25 mouse cellular contexts compared by ENCODE assay signal in genomic region chr5:53436905-53437632, GRCm38 (mm10). TPM values are rescaled to one million over a fixed set of nuclear protein-coding genes. Genes with fewer than 3 reads are reported as not detected.
A peak's percentile ranks its signal among the peaks of the same experiment; 100 is the strongest.
DNase-seq lines count a peak whose midpoint lies in the region; ATAC-seq and TF ChIP-seq lines count a peak whose summit lies in the region.
"Had no signal": no experiment of that assay in that cellular context is flagged by ENCODE, and none has a peak within 500 bp of the region (broad histone marks: within the 10 kb centered on the region; RNA-seq: fewer than 3 reads in every experiment).

No protein-coding gene starts in this region.

- 82% methylated on average over 6 of the region's 6 CpGs for WGBS in intestine, embryonic 16.5 days
- 82% methylated on average over 6 of the region's 6 CpGs for WGBS in intestine, postnatal 0 days

- no peaks in the 10 kb centered on the region for H3K9me3 ChIP-seq in intestine, embryonic 16.5 days (ENCODE audit: control insufficient read depth, low read length)
- H3K9me3 ChIP-seq in intestine, postnatal 0 days (ENCODE audit: control insufficient read depth), result no peaks in the 10 kb centered on the region
- H3K9me3 ChIP-seq: heart, embryonic 15.5 days; hindbrain, embryonic 15.5 days; kidney, embryonic 15.5 days; liver, embryonic 13.5 days; lung, embryonic 15.5 days had no signal

- H3K4me1 ChIP-seq in intestine, embryonic 16.5 days (ENCODE audit: control insufficient read depth, insufficient read depth, low read length), result peaks cover 5% of the 10 kb centered on the region; the same call in 1 of the 2 replicates
- no peaks in the 10 kb centered on the region for H3K4me1 ChIP-seq in intestine, postnatal 0 days (replicated peaks; ENCODE audit: control insufficient read depth, insufficient read depth, low read length)
- peaks cover 33% of the 10 kb centered on the region for H3K4me1 ChIP-seq in bone marrow macrophage, adult 2 months (ENCODE audit: control insufficient read depth, insufficient read depth, low read length)
- H3K4me1 ChIP-seq: heart, embryonic 15.5 days; hindbrain, embryonic 15.5 days; kidney, embryonic 15.5 days; liver, embryonic 13.5 days had no signal

- H3K4me3 ChIP-seq in intestine, embryonic 16.5 days (ENCODE audit: low read length), result no peak overlapping the region
- no peak overlapping the region for H3K4me3 ChIP-seq in intestine, postnatal 0 days (ENCODE audit: low read depth, low read length)
- no peak overlapping the region for H3K4me3 ChIP-seq in bone marrow macrophage, adult 2 months (ENCODE audit: insufficient read depth, low read length)
- H3K4me3 ChIP-seq: heart, embryonic 15.5 days; hindbrain, embryonic 15.5 days; kidney, embryonic 15.5 days; liver, embryonic 13.5 days; lung, embryonic 15.5 days had no signal

- H3K27me3 ChIP-seq in intestine, embryonic 16.5 days (replicated peaks; ENCODE audit: control insufficient read depth, insufficient read depth, low read length), result no peaks in the 10 kb centered on the region
- H3K27me3 ChIP-seq in intestine, postnatal 0 days (replicated peaks; ENCODE audit: control insufficient read depth, insufficient read depth, low read length), result no peaks in the 10 kb centered on the region
- H3K27me3 ChIP-seq: heart, embryonic 15.5 days; hindbrain, embryonic 15.5 days; kidney, embryonic 15.5 days; liver, embryonic 13.5 days; lung, embryonic 15.5 days had no signal

- no peak for TF ChIP-seq POLR2A in bone marrow macrophage, adult 2 months (IDR thresholded peaks at IDR 0.05; ENCODE audit: borderline replicate concordance, low read depth, low read length)

- no peak for ATAC-seq in intestine, embryonic 16.5 days
- ATAC-seq in intestine, postnatal 0 days, result no peak
- ATAC-seq in megakaryocyte progenitor cell, adult 5-6 weeks (replicated peaks; ENCODE audit: poor library complexity), result peak; percentile 52
- ATAC-seq: activated CD4-positive, CD25-positive, alpha-beta regulatory T cell, adult 4 months; forebrain, postnatal 0 days had no signal

- no peak overlapping the region for H3K9ac ChIP-seq in intestine, embryonic 16.5 days (ENCODE audit: low read depth, low read length)
- H3K9ac ChIP-seq in intestine, postnatal 0 days (ENCODE audit: low read depth, low read length), result no peak overlapping the region
- H3K9ac ChIP-seq: forebrain, postnatal 0 days; heart, embryonic 15.5 days; hindbrain, embryonic 15.5 days; kidney, embryonic 15.5 days; liver, embryonic 13.5 days; lung, embryonic 15.5 days had no signal

- H3K36me3 ChIP-seq in intestine, embryonic 16.5 days (ENCODE audit: control insufficient read depth, insufficient read depth, low read length), result no peaks in the 10 kb centered on the region
- no peaks in the 10 kb centered on the region for H3K36me3 ChIP-seq in intestine, postnatal 0 days (ENCODE audit: control insufficient read depth, insufficient read depth)
- H3K36me3 ChIP-seq: heart, embryonic 15.5 days; hindbrain, embryonic 15.5 days; kidney, embryonic 15.5 days; liver, embryonic 13.5 days; lung, embryonic 15.5 days had no signal

- no peak for TF ChIP-seq CTCF in intestine, postnatal 0 days (IDR thresholded peaks at IDR 0.05; ENCODE audit: low read depth)
- TF ChIP-seq CTCF in bone marrow macrophage, adult 2 months (IDR thresholded peaks at IDR 0.05; ENCODE audit: low read depth, low read length), result no peak

- no peak overlapping the region for H3K4me2 ChIP-seq in intestine, embryonic 16.5 days (ENCODE audit: low read depth, low read length)
- no peak overlapping the region for H3K4me2 ChIP-seq in intestine, postnatal 0 days (replicated peaks; ENCODE audit: low read depth)
- H3K4me2 ChIP-seq: heart, embryonic 15.5 days; hindbrain, embryonic 15.5 days; kidney, embryonic 15.5 days; liver, embryonic 13.5 days; lung, embryonic 15.5 days; midbrain, embryonic 11.5 days had no signal

- 0 out of 2 replicates have a peak overlapping the region, but pooled peaks have one; percentile 29 for H3K27ac ChIP-seq in intestine, embryonic 16.5 days (ENCODE audit: low read length)
- no peak overlapping the region for H3K27ac ChIP-seq in intestine, postnatal 0 days (ENCODE audit: low read depth, low read length)
- H3K27ac ChIP-seq in bone marrow macrophage, adult 2 months (ENCODE audit: insufficient read depth, low read depth, low read length), result peak overlapping the region; percentile 94
- H3K27ac ChIP-seq: heart, embryonic 15.5 days; hindbrain, embryonic 15.5 days; kidney, embryonic 15.5 days; liver, embryonic 13.5 days; lung, embryonic 15.5 days had no signal

- DNase-seq in A20 (ENCODE audit: low read depth, low spot score), result peak; percentile 37
- DNase-seq in right cerebral cortex, postnatal 25 days, result no peak
- no peak for DNase-seq in cerebellum, postnatal 14 days
- DNase-seq: adrenal gland, postnatal 10 days; B cell, adult 2 months; cerebellum, adult 9-10 months; forebrain, postnatal 0 days; gastrocnemius, postnatal 36 days; kidney, adult 11 months; kidney, postnatal 4 days; liver, embryonic 13.5 days; lung, postnatal 4 days; right cerebral cortex, postnatal 14 days; spleen, adult 18-20 months; thymus, postnatal 25 days had no signal

RNA-seq across cellular contexts. Expression of gene Rbpj, which starts 28.9 kb away (rescaled TPM):
- 19.8 and 20.3 TPM in 2 replicates for polyA plus RNA-seq in intestine, embryonic 16.5 days (2015; fragmentation: Nextera tagmentation; extraction: Ambion mirVana)
- polyA plus RNA-seq in intestine, postnatal 0 days (2015; fragmentation: Nextera tagmentation; extraction: Ambion mirVana), result 14.2 and 15.0 TPM in 2 replicates
- 125 and 136 TPM in 2 replicates for polyA plus RNA-seq in bone marrow macrophage, adult 2 months (2012; ENCODE audit: insufficient read depth, insufficient read length, missing spikeins)
- total RNA-seq in megakaryocyte progenitor cell, adult 5-6 weeks (2015), result 65.1 and 66.7 TPM in 2 replicates
- total RNA-seq in megakaryocyte progenitor cell, adult 5-6 weeks (2017), result 35.7 and 36.1 TPM in 2 replicates
